Mouse (Mus musculus) embryonic facial prominence, embryonic 10.5 days (tissue): ENCODE results near the gene Ppp2r5a. TPM values are rescaled to one million over a fixed set of nuclear protein-coding genes. Genes with fewer than 3 reads are reported as not detected.

Experiments
- DNase-seq: peaks from one replicate; pipeline ENCODE4 v3.0.0-alpha.2; 2017; ENCODE audit warnings: low spot score
- H3K27ac ChIP-seq: fragments of 300-500 bp; sonication (generic); replicated peaks from 2 replicates; pipeline ENCODE4 v1.5.1; 2016; ENCODE audit warnings: mild to moderate bottlenecking
- H3K27me3 ChIP-seq: fragments of 300-500 bp; sonication (generic); replicated peaks from 2 replicates; pipeline ENCODE4 v1.6.1; 2016; ENCODE audit warnings: low read depth, mild to moderate bottlenecking; ENCODE audit not compliant: poor library complexity, severe bottlenecking
- H3K36me3 ChIP-seq: fragments of 300-500 bp; sonication (generic); replicated peaks from 2 replicates; pipeline ENCODE4 v1.6.1; 2016; ENCODE audit warnings: mild to moderate bottlenecking, moderate library complexity
- H3K4me1 ChIP-seq: fragments of 300-500 bp; sonication (generic); 2 replicates; pipeline ENCODE4 v1.6.1; 2016
- H3K4me3 ChIP-seq: fragments of 300-500 bp; sonication (generic); 2 replicates; pipeline ENCODE4 v1.5.1; 2016; ENCODE audit warnings: mild to moderate bottlenecking, moderate library complexity
- H3K9me3 ChIP-seq: fragments of 300-500 bp; sonication (generic); 2 replicates; pipeline ENCODE4 v1.6.1; 2016; ENCODE audit warnings: mild to moderate bottlenecking
- WGBS: fragments of 180-500 bp; shearing (Covaris S2); methylation state at CpG from one replicate; pipeline ENCODE4 v1.1.7; 2016; 5-methylcytosine and 5-hydroxymethylcytosine counted together
- polyA plus RNA-seq: library from polyadenylated mRNA; unstranded; fragments of >200 nt; fragmentation: Nextera tagmentation; extraction: Ambion mirVana; gene quantifications from 2 replicates; pipeline ENCODE4 v1.2.1, GENCODE M21; 2016

Ppp2r5a gene
- 10.5 and 12.1 TPM in 2 replicates for polyA plus RNA-seq

- no peak within 1 kb of the TSS for H3K27ac ChIP-seq
- no peaks in the 10 kb centered on the region for H3K36me3 ChIP-seq
- peaks cover 2% of the 10 kb centered on the region; the same call in 1 of the 2 replicates for H3K4me1 ChIP-seq
- no peak within 1 kb of the TSS for H3K4me3 ChIP-seq
- H3K27me3 ChIP-seq, result peaks cover 16% of the 10 kb centered on the region
- no peak for DNase-seq
- WGBS, result 64% methylated on average over 5 of the region's 5 CpGs
- H3K9me3 ChIP-seq, result no peaks in the 10 kb centered on the region
Measured at GRCm38 (mm10) chr1:191403074-191403473, at the start of gene Ppp2r5a. Gene Ppp2r5a (minus strand): TSS chr1:191403272.

GRCm38 (mm10) chr1:191450614-191451013, 47.5 kb upstream of the Ppp2r5a start:
- no peak overlapping the region for H3K27ac ChIP-seq
- 79% methylated on average over 5 of the region's 5 CpGs for WGBS
- no peak overlapping the region for H3K4me3 ChIP-seq
- peaks cover 26% of the 10 kb centered on the region for H3K4me1 ChIP-seq
- no peaks in the 10 kb centered on the region for H3K27me3 ChIP-seq
- no peak for DNase-seq
- no peaks in the 10 kb centered on the region for H3K9me3 ChIP-seq
- no peaks in the 10 kb centered on the region for H3K36me3 ChIP-seq

- Histone ChIP-seq H3K4me3 (no peak overlapping the region), H3K9me3 (no peaks in the 10 kb centered on the region), H3K4me1 (peaks cover 21% of the 10 kb centered on the region), H3K27me3 (no peaks in the 10 kb centered on the region), H3K36me3 (no peaks in the 10 kb centered on the region), H3K27ac (no peak overlapping the region)
- WGBS, result 77% methylated on average over 4 of the region's 4 CpGs
- DNase-seq, result no peak
Measured at GRCm38 (mm10) chr1:191449537-191449936, 46.5 kb upstream of the Ppp2r5a start.

- Histone ChIP-seq H3K27ac (no peak overlapping the region), H3K36me3 (no peaks in the 10 kb centered on the region), H3K9me3 (no peaks in the 10 kb centered on the region), H3K4me1 (peaks cover 11% of the 10 kb centered on the region; the same call in 1 of the 2 replicates), H3K27me3 (no peaks in the 10 kb centered on the region), H3K4me3 (no peak overlapping the region)
- 83% methylated on average over 6 of the region's 6 CpGs for WGBS
- no peak for DNase-seq
Measured at GRCm38 (mm10) chr1:191447391-191448016, 44.4 kb upstream of the Ppp2r5a start.

- 80% methylated on average over 5 of the region's 5 CpGs for WGBS
- H3K4me1 ChIP-seq, result peaks cover 11% of the 10 kb centered on the region; the same call in 1 of the 2 replicates
- no peak for DNase-seq
- H3K27ac ChIP-seq, result no peak overlapping the region
- H3K9me3 ChIP-seq, result no peaks in the 10 kb centered on the region
- H3K4me3 ChIP-seq, result no peak overlapping the region
- H3K36me3 ChIP-seq, result no peaks in the 10 kb centered on the region
- no peaks in the 10 kb centered on the region for H3K27me3 ChIP-seq
Measured at GRCm38 (mm10) chr1:191446307-191446706, 43.2 kb upstream of the Ppp2r5a start.

GRCm38 (mm10) chr1:191445831-191446258, 42.8 kb upstream of the Ppp2r5a start:
- 62% methylated on average over 9 of the region's 9 CpGs for WGBS
- Histone ChIP-seq H3K4me1 (peaks cover 11% of the 10 kb centered on the region; the same call in 1 of the 2 replicates), H3K27me3 (no peaks in the 10 kb centered on the region), H3K36me3 (no peaks in the 10 kb centered on the region), H3K4me3 (no peak overlapping the region), H3K9me3 (no peaks in the 10 kb centered on the region), H3K27ac (no peak overlapping the region)
- no peak for DNase-seq

GRCm38 (mm10) chr1:191445401-191445800, 42.3 kb upstream of the Ppp2r5a start:
- Histone ChIP-seq H3K27ac (no peak overlapping the region), H3K36me3 (no peaks in the 10 kb centered on the region), H3K4me3 (no peak overlapping the region), H3K9me3 (no peaks in the 10 kb centered on the region), H3K4me1 (peaks cover 11% of the 10 kb centered on the region; the same call in 1 of the 2 replicates), H3K27me3 (no peaks in the 10 kb centered on the region)
- 91% methylated on average over 12 of the region's 12 CpGs for WGBS
- DNase-seq, result no peak

- H3K36me3 ChIP-seq, result no peaks in the 10 kb centered on the region
- no peak for DNase-seq
- no peaks in the 10 kb centered on the region for H3K9me3 ChIP-seq
- H3K27me3 ChIP-seq, result no peaks in the 10 kb centered on the region
- H3K27ac ChIP-seq, result no peak overlapping the region
- WGBS, result 76% methylated on average over 1 of the region's 1 CpGs
- peaks cover 11% of the 10 kb centered on the region; the same call in 1 of the 2 replicates for H3K4me1 ChIP-seq
- H3K4me3 ChIP-seq, result no peak overlapping the region
Measured at GRCm38 (mm10) chr1:191444467-191444866, 41.4 kb upstream of the Ppp2r5a start.

- H3K4me3 ChIP-seq, result no peak overlapping the region
- no peak overlapping the region for H3K27ac ChIP-seq
- WGBS, result 69% methylated on average over 3 of the region's 3 CpGs
- DNase-seq, result no peak
- no peaks in the 10 kb centered on the region for H3K9me3 ChIP-seq
- H3K27me3 ChIP-seq, result no peaks in the 10 kb centered on the region
- no peaks in the 10 kb centered on the region for H3K36me3 ChIP-seq
- peaks cover 22% of the 10 kb centered on the region for H3K4me1 ChIP-seq
Measured at GRCm38 (mm10) chr1:191439011-191439410, 35.9 kb upstream of the Ppp2r5a start.

- H3K4me3 ChIP-seq, result no peak overlapping the region
- H3K36me3 ChIP-seq, result no peaks in the 10 kb centered on the region
- H3K4me1 ChIP-seq, result peaks cover 22% of the 10 kb centered on the region
- H3K9me3 ChIP-seq, result no peaks in the 10 kb centered on the region
- H3K27ac ChIP-seq, result no peak overlapping the region
- no peak for DNase-seq
- H3K27me3 ChIP-seq, result no peaks in the 10 kb centered on the region
- 60% methylated on average over 4 of the region's 4 CpGs for WGBS
Measured at GRCm38 (mm10) chr1:191438546-191438945, 35.5 kb upstream of the Ppp2r5a start.

GRCm38 (mm10) chr1:191436647-191437046, 33.6 kb upstream of the Ppp2r5a start:
- 28% methylated on average over 3 of the region's 3 CpGs for WGBS

GRCm38 (mm10) chr1:191435359-191435758, 32.3 kb upstream of the Ppp2r5a start:
- no peaks in the 10 kb centered on the region for H3K27me3 ChIP-seq
- no peak overlapping the region for H3K4me3 ChIP-seq
- no peaks in the 10 kb centered on the region for H3K9me3 ChIP-seq
- 0 out of 2 replicates have a peak overlapping the region, but pooled peaks have one; percentile 15 for H3K27ac ChIP-seq
- no peaks in the 10 kb centered on the region for H3K36me3 ChIP-seq
- H3K4me1 ChIP-seq, result peaks cover 39% of the 10 kb centered on the region
- WGBS, result 5% methylated on average over 1 of the region's 1 CpGs
- DNase-seq, result peak; percentile 25

More at GRCm38 (mm10) chr1:191436647-191437046, 33.6 kb upstream of the Ppp2r5a start:
- Histone ChIP-seq H3K27ac (peak overlapping the region; percentile 31; the same call in 1 of the 2 replicates), H3K36me3 (no peaks in the 10 kb centered on the region), H3K4me3 (no peak overlapping the region), H3K27me3 (no peaks in the 10 kb centered on the region), H3K9me3 (no peaks in the 10 kb centered on the region), H3K4me1 (peaks cover 37% of the 10 kb centered on the region)
- no peak for DNase-seq

- Histone ChIP-seq H3K9me3 (no peaks in the 10 kb centered on the region), H3K36me3 (no peaks in the 10 kb centered on the region), H3K27me3 (no peaks in the 10 kb centered on the region), H3K4me1 (peaks cover 45% of the 10 kb centered on the region), H3K4me3 (no peak overlapping the region), H3K27ac (no peak overlapping the region)
- peak; percentile 64 for DNase-seq
- 21% methylated on average over 7 of the region's 7 CpGs for WGBS
Measured at GRCm38 (mm10) chr1:191432531-191432930, 29.5 kb upstream of the Ppp2r5a start.
